Mouse (Mus musculus): ENCODE data around the gene Os9. TPM values are rescaled to one million over a fixed set of nuclear protein-coding genes. Genes with fewer than 3 reads are reported as not detected.
A peak's percentile ranks its signal among the peaks of the same experiment; 100 is the strongest.
"Not testable (repeated sequence)": the region's sequence is repeated elsewhere in the genome, so short reads cannot be mapped to it uniquely, and the experiment has no call there.

Gene Os9
- polyA plus RNA-seq, 1 experiment = 87.6 TPM

DNA sequence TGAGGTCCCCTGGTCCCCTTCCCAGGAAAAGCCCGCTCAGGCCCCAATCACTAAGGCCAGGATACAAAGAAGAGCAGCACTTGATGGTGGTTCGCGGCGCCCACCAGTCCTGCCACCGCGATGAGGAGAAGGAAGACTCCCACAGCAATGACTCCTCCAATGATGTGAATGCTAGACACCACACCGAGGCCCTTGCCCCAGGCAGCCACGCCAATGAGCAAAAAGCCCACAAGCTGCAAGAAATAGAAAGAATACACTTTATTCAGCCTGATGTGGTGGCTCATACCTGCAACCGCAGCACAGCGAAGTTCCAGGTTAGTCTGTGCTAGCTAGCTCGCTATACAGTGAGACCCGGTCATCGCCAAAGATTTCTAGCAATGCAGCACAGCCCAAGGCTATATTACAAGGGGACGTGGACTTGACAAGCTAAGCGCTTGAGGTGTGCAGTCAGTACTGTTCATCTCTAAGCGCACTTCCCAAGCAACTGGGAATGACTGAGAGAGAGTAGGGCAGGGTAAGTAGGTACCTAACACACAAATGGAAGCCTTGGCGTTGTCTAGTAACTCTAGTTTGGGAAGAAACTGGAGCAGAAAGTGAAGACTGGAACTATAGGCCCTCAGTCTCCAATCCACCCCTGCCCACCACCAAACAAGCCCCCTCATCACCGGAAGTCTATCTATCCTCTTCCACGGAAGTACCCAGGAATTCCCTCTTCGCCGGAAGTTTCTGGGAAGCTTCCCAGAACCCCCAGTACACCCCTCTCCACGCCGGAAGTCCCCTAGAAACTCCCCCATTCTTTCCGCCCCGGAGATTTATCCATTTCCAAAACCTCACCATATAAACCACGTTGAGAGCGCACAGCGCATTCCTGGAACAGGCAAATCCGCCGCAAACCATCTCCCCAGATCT lies 51.4 kb downstream of the Os9 start:
- Histone ChIP-seq H3K4me1 (ENCODE audit: control insufficient read depth, insufficient read depth, low read length) (peaks cover 5% of the 10 kb centered on the region; the same call in 1 of the 2 replicates), H3K4me3 (ENCODE audit: insufficient read depth, low read length) (peak overlapping the region; percentile 67), H3K27ac (ENCODE audit: insufficient read depth, low read length) (peak overlapping the region; percentile 59)
- no peak for TF ChIP-seq POLR2A (IDR thresholded peaks at IDR 0.05; ENCODE audit: low read depth, low read length)
- no peak for TF ChIP-seq CTCF (IDR thresholded peaks at IDR 0.05; ENCODE audit: borderline replicate concordance, insufficient read depth, low read length)

DNA sequence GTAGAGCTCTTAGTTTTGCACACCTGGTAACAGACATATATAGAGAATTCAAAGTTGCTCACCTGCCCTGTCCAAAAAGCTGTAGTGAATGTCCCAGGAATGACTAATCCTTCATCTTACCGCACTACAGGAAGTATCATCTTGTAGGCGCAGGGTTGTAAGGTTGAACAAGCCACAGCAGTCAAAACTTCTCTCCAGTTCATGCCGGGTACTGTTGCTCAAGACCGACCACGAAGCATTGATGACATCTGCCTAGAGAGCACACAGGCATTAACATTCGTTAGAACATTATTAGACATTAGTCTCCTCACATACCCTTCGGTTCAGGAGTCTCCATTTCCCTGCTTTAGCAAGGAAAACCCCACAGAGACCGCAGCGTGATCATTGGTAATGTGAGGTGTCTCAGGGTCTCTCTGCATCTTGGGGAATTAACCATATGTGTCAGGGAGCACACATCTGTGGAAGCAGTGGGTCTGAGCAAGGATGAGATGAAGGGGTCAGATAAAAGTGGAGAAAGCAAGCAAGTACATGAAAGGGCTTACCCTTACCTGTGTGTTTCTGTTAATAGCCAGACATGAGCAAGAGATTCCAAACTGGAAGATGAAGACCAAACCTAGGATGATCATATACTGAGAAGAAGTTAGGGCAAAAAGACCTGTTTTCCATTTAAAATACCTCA lies 52.4 kb downstream of the Os9 start:
- TF ChIP-seq POLR2A (IDR thresholded peaks at IDR 0.05; ENCODE audit: low read depth, low read length) (peak; percentile 57), CTCF (IDR thresholded peaks at IDR 0.05; ENCODE audit: borderline replicate concordance, insufficient read depth, low read length) (no peak)
- Histone ChIP-seq H3K4me1 (ENCODE audit: control insufficient read depth, insufficient read depth, low read length) (peaks cover 5% of the 10 kb centered on the region; the same call in 1 of the 2 replicates), H3K4me3 (ENCODE audit: insufficient read depth, low read length) (peak overlapping the region; percentile 67), H3K27ac (ENCODE audit: insufficient read depth, low read length) (peak overlapping the region; percentile 59; the same call in 1 of the 2 replicates)

DNA sequence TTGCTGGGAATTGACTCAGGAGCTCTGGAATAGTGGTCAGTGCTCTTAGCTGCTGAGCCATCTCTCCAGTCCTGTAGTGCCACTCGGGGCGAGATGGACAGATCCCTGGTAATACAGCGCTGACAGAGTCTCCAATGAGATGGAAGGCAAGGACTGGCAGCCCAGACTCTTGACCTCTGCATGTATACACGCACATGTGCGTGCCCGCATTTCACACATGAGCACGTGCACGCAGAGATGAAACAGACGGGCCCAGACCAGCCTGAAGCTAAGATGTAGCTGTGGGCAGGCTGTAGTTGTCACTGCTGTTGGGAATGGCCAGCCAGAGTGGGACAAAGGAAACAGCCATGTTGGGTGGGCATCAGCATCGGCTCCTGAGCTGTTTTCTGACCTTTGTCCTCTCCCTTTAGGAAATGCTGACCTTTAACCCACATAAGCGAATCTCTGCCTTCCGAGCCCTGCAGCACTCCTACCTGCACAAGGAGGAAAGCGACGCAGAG lies 54.4 kb downstream of the Os9 start:
- Histone ChIP-seq H3K27ac (ENCODE audit: insufficient read depth, low read length) (no peak overlapping the region), H3K4me1 (ENCODE audit: control insufficient read depth, insufficient read depth, low read length) (peaks cover 5% of the 10 kb centered on the region; the same call in 1 of the 2 replicates), H3K4me3 (ENCODE audit: insufficient read depth, low read length) (no peak overlapping the region)
- TF ChIP-seq CTCF (IDR thresholded peaks at IDR 0.05; ENCODE audit: borderline replicate concordance, insufficient read depth, low read length) (no peak), POLR2A (IDR thresholded peaks at IDR 0.05; ENCODE audit: low read depth, low read length) (0 out of 2 replicates have a peak, but pooled peaks have one; percentile 23)

DNA sequence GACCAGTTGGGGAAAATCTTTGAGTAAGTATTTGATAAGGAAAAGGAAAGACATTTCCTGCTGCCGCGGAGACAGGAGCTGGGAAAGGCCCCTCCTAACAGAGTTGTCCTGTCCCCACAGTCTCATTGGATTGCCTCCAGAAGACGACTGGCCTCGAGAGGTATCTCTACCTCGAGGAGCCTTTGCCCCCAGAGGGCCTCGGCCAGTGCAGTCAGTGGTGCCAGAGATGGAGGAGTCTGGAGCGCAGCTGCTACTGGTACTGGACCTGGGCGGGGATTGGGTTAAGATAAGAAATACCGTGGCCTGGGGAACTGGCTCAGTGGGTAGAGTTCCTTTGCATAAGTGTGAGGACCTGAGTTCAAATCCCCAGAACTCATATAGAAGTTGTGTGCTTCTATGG lies 55.0 kb downstream of the Os9 start:
- H3K4me1 ChIP-seq (ENCODE audit: control insufficient read depth, insufficient read depth, low read length) = peaks cover 5% of the 10 kb centered on the region; the same call in 1 of the 2 replicates

DNA sequence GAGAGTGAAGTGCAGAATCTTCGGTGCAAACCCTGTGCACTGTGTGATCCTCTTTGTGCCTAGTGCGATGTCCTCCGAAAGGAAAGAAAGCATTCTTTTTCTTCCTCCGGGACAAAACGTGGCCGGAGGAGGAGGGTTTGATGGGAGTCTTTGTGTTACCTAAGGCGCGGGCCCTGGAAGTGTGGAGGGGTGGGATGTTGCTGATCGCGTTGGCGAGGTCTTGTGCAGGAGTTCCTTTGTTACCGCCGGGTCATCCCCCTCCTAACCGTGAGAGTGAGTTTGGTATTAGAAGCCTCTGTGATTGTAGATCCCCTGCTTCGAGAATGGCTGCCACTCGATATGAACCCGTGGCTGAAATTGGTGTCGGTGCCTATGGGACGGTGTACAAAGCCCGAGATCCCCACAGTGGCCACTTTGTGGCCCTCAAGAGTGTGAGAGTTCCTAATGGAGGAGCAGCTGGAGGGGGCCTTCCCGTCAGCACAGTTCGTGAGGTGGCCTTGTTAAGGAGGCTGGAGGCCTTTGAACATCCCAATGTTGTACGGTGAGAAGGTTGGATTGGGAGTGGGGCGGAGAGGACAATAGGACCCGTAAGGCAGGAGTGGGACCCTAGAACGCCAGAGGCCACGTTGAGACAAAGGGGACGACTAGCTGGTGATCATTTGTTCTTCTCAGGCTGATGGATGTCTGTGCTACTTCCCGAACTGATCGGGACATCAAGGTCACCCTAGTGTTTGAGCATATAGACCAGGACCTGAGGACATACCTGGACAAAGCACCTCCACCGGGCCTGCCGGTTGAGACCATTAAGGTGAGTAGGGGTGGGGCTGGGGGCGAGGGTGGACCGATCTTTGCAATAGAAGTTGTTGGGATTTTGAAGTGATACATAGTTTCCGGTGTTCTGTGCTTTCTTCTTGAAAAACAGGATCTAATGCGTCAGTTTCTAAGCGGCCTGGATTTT lies 56.7 kb downstream of the Os9 start:
- TF ChIP-seq CTCF (IDR thresholded peaks at IDR 0.05; ENCODE audit: borderline replicate concordance, insufficient read depth, low read length) (no peak), POLR2A (IDR thresholded peaks at IDR 0.05; ENCODE audit: low read depth, low read length) (0 out of 2 replicates have a peak, but pooled peaks have one; percentile 1)
- Histone ChIP-seq H3K27ac (ENCODE audit: insufficient read depth, low read length) (peak overlapping the region; percentile 56), H3K4me1 (ENCODE audit: control insufficient read depth, insufficient read depth, low read length) (peaks cover 5% of the 10 kb centered on the region; the same call in 1 of the 2 replicates), H3K4me3 (ENCODE audit: insufficient read depth, low read length) (peak overlapping the region; percentile 92)

More for the DNA sequence above, 55.0 kb downstream of the Os9 start:
- no peak overlapping the region for H3K27ac ChIP-seq (ENCODE audit: insufficient read depth, low read length)
- no peak for TF ChIP-seq CTCF (IDR thresholded peaks at IDR 0.05; ENCODE audit: borderline replicate concordance, insufficient read depth, low read length)
- no peak for TF ChIP-seq POLR2A (IDR thresholded peaks at IDR 0.05; ENCODE audit: low read depth, low read length)
- no peak overlapping the region for H3K4me3 ChIP-seq (ENCODE audit: insufficient read depth, low read length)

DNA sequence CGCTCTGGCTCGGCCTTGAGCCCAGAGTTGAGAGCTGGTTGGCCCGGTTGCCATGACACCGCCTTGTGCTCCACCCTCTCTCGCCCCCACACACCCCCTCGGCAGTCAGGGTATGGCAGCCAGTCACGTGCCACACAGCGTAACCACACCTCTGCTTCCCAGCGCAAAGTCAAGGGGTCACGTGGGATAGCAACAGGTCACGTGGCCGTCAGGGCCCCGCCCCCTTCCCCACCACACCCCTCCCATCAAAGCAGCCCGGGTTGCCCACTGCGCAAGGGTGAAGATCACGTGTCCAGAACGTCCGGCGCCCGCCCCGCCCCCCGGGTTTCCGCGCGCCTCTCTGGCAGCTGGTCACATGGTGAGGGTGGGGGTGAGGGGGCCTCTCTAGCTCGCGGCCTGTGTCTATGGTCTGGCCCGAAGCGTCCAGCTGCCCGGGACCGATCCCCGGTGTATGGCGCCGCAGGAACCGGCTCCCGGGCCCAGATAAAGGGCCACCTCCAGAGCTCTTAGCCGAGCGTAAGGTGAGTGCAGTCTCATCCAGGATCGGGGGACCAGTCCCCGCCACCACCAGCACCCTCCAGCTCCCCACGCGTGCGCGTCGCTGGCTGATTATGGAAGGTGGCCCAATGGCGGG lies 57.6 kb downstream of the Os9 start, which contains the start of gene Cdk4:
Cdk4 (plus strand) TSS at position 296 of the 634 bp plus-strand sequence.
- Histone ChIP-seq H3K27ac (ENCODE audit: insufficient read depth, low read length) (peak within 1 kb of the TSS; percentile 56), H3K4me3 (ENCODE audit: insufficient read depth, low read length) (peak within 1 kb of the TSS; percentile 92), H3K4me1 (ENCODE audit: control insufficient read depth, insufficient read depth, low read length) (peaks cover 2% of the 10 kb centered on the region; the same call in 1 of the 2 replicates)
- TF ChIP-seq CTCF (IDR thresholded peaks at IDR 0.05; ENCODE audit: borderline replicate concordance, insufficient read depth, low read length) (no peak), POLR2A (IDR thresholded peaks at IDR 0.05; ENCODE audit: low read depth, low read length) (peak; percentile 62)

DNA sequence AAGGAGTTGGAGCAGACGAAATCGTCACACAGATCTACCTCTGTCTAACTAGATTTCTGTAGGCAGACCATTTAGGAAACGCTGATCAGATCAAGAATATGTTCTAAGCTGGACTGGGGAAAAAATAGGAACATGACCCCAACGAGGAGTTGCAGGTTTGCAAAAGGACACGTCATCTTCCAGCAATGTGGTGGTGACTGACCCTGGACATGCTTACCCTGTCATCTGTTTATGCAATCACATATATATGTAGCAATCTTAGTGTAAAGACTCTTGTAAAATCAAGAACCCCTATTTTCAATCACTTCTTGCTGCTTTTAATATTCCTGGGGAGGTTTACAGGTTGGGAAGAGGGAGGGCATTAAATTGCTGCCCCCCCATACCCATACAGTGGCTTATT lies 58.4 kb downstream of the Os9 start:
- no peak overlapping the region for H3K4me3 ChIP-seq (ENCODE audit: insufficient read depth, low read length)
- H3K27ac ChIP-seq (ENCODE audit: insufficient read depth, low read length) = no peak overlapping the region
- H3K4me1 ChIP-seq (ENCODE audit: control insufficient read depth, insufficient read depth, low read length) = no peaks in the 10 kb centered on the region; the same call in 1 of the 2 replicates
- TF ChIP-seq POLR2A (IDR thresholded peaks at IDR 0.05; ENCODE audit: low read depth, low read length) = no peak
- TF ChIP-seq CTCF (IDR thresholded peaks at IDR 0.05; ENCODE audit: borderline replicate concordance, insufficient read depth, low read length) = no peak

DNA sequence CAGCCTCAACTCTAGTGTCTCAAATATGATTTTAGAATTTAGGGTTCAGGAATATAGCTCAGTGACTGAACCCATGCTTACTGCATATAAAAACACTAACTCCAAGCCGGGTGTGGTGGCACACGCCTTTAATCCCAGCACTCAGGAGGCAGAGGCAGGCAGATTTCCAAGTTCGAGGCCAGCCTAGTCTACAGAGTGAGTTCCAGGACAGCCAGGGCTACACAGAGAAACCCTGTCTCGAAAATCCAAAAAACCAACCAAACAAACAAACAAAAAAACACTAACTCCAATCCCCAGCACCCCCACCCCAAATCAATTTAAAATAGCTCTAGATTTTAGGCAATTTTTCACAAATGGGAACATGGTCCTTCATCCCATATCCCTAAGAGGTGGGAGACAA lies 58.8 kb downstream of the Os9 start:
- not testable (repeated sequence) for H3K4me1 ChIP-seq (ENCODE audit: control insufficient read depth, insufficient read depth, low read length)

More for the DNA sequence above, 58.8 kb downstream of the Os9 start:
- not testable (repeated sequence) for H3K4me3 ChIP-seq (ENCODE audit: insufficient read depth, low read length); H3K27ac ChIP-seq (ENCODE audit: insufficient read depth, low read length)
